Mouse (Mus musculus): Measurements from ENCODE around the gene Nsmce4a. TPM values are rescaled to one million over a fixed set of nuclear protein-coding genes. Genes with fewer than 3 reads are reported as not detected.

Nsmce4a gene
- polyA plus RNA-seq, 1 experiment = 54.3 TPM

DNA sequence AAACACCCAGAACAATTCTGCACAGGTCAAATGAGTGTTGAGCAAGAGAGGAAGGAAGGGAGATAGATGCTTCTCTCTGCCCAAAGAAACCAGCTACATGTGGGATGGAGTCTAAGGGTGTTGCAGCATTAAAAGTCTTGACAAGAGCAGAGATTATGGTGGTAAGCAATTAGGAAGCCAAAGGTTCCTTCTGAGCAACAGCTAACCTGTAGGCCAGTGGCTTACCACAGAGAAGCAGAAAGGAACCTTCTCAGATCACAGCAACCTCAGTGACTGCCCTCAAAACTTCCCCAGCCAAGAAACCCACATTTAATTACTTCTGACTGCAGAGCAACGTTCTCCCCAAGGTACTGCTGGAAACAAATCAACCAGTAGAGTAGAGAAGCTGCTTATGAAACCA lies 71.4 kb downstream of the Nsmce4a start:
- no peaks in the 10 kb centered on the region for H3K27me3 ChIP-seq (ENCODE audit: control insufficient read depth, insufficient read depth, insufficient read length)
- peaks cover 3% of the 10 kb centered on the region for H3K79me2 ChIP-seq (ENCODE audit: control insufficient read depth, insufficient read depth)
- TF ChIP-seq MYOG (IDR thresholded peaks at IDR 0.05; ENCODE audit: control insufficient read depth, extremely low read depth, insufficient read length) = no peak
- TF ChIP-seq CEBPB (IDR thresholded peaks at IDR 0.05; ENCODE audit: low read depth) = no peak
- no peak for TF ChIP-seq CTCF (IDR thresholded peaks at IDR 0.05; ENCODE audit: control insufficient read depth, insufficient read depth, insufficient read length)
- no peak for TF ChIP-seq MAX (IDR thresholded peaks at IDR 0.05)
- H3K36me3 ChIP-seq (ENCODE audit: control insufficient read depth, insufficient read depth) = peaks cover 37% of the 10 kb centered on the region
- H3K79me3 ChIP-seq (ENCODE audit: low read depth) = no peaks in the 10 kb centered on the region
- H3ac ChIP-seq (ENCODE audit: control insufficient read depth, insufficient read length, low read depth) = no peak overlapping the region
- H3K4me3 ChIP-seq (ENCODE audit: insufficient read depth, poor library complexity, severe bottlenecking) = no peak overlapping the region

DNA sequence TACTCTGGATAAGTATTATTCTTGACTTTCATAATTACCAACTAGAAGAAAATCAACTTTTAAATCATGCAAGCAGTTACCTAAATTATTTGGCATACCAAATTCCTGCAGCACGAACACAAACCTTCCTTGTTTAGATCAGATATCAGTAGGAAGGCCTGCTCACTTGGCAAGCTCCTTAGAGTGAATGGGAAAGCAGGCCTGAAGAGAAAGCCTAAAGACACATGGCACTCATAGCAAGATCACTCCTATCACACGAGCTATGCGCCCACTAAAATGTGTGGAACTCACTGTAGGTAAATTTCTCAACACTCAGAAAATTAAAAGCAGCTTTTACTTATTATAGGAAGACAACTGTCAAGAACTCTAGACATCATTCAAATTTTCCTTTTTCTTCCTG lies 79.6 kb downstream of the Nsmce4a start:
- TF ChIP-seq FOSL1 (IDR thresholded peaks at IDR 0.05; ENCODE audit: insufficient read depth, low read length, poor library complexity, severe bottlenecking) = no peak
- no peak for TF ChIP-seq MAX (IDR thresholded peaks at IDR 0.05)
- no peak for TF ChIP-seq MYOD1 (IDR thresholded peaks at IDR 0.05; ENCODE audit: control insufficient read depth, insufficient read length, low read depth)
- no peak for TF ChIP-seq MYOG (IDR thresholded peaks at IDR 0.05; ENCODE audit: control insufficient read depth, extremely low read depth, insufficient read length)
- no peak for TF ChIP-seq USF1 (IDR thresholded peaks at IDR 0.05; ENCODE audit: low read depth)
- no peak for TF ChIP-seq CEBPB (IDR thresholded peaks at IDR 0.05; ENCODE audit: low read depth)
- no peak for TF ChIP-seq CTCF (IDR thresholded peaks at IDR 0.05; ENCODE audit: control insufficient read depth, insufficient read depth, insufficient read length)
- no peaks in the 10 kb centered on the region for H3K79me3 ChIP-seq (ENCODE audit: low read depth)
- H3K27me3 ChIP-seq (ENCODE audit: control insufficient read depth, insufficient read depth, insufficient read length) = no peaks in the 10 kb centered on the region

DNA sequence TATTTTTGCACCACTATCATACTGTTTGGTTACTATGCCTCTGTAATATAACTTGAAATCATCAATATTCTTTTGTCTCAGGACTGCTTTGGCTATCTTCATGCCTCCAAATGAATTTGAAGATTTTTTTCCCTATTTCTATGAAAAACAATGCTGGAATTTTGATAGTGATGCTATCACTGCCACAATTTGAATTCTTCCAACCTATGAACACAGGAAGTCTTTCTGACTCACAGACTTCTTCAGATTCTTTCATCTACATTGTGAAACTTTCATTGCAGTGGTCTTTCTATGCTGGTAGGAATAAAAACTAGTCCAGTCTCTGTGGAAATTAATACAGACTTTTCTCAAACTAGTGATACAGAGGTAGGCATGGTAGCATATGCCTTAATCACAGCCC lies 80.9 kb downstream of the Nsmce4a start:
- Histone ChIP-seq H3K79me3 (ENCODE audit: low read depth) (no peaks in the 10 kb centered on the region), H3K4me3 (ENCODE audit: insufficient read depth, poor library complexity, severe bottlenecking) (no peak overlapping the region), H3K27me3 (ENCODE audit: control insufficient read depth, insufficient read depth, insufficient read length) (no peaks in the 10 kb centered on the region), H3K36me3 (ENCODE audit: control insufficient read depth, insufficient read depth) (peaks cover 18% of the 10 kb centered on the region), H3ac (ENCODE audit: control insufficient read depth, insufficient read length, low read depth) (no peak overlapping the region), H3K79me2 (ENCODE audit: control insufficient read depth, insufficient read depth) (peaks cover under 1% of the 10 kb centered on the region)
- no peak for TF ChIP-seq MAX (IDR thresholded peaks at IDR 0.05)
- no peak for TF ChIP-seq USF1 (IDR thresholded peaks at IDR 0.05; ENCODE audit: low read depth)
- no peak for TF ChIP-seq FOSL1 (IDR thresholded peaks at IDR 0.05; ENCODE audit: insufficient read depth, low read length, poor library complexity, severe bottlenecking)
- TF ChIP-seq MYOG (IDR thresholded peaks at IDR 0.05; ENCODE audit: control insufficient read depth, extremely low read depth, insufficient read length) = no peak
- TF ChIP-seq MYOD1 (IDR thresholded peaks at IDR 0.05; ENCODE audit: control insufficient read depth, insufficient read length, low read depth) = no peak
- no peak for TF ChIP-seq CTCF (IDR thresholded peaks at IDR 0.05; ENCODE audit: control insufficient read depth, insufficient read depth, insufficient read length)
- TF ChIP-seq CEBPB (IDR thresholded peaks at IDR 0.05; ENCODE audit: low read depth) = no peak

More for the DNA sequence above, 79.6 kb downstream of the Nsmce4a start:
- H3K79me2 ChIP-seq (ENCODE audit: control insufficient read depth, insufficient read depth) = peaks cover 3% of the 10 kb centered on the region
- H3K36me3 ChIP-seq (ENCODE audit: control insufficient read depth, insufficient read depth) = peaks cover 18% of the 10 kb centered on the region
- no peak overlapping the region for H3K4me3 ChIP-seq (ENCODE audit: insufficient read depth, poor library complexity, severe bottlenecking)
- no peak overlapping the region for H3ac ChIP-seq (ENCODE audit: control insufficient read depth, insufficient read length, low read depth)

Other genes with a start within 250 kb of the Nsmce4a start
- 16.0 TPM for gene Ate1, start 52.7 kb downstream of the Nsmce4a start, polyA plus RNA-seq (2012; fragmentation: generic; extraction: Trizol)
- gene Tacc2, start 4.3 kb upstream of the Nsmce4a start, polyA plus RNA-seq (2012; fragmentation: generic; extraction: Trizol) = 44.8 TPM
- gene Btbd16, start 201.0 kb upstream of the Nsmce4a start, polyA plus RNA-seq (2012; fragmentation: generic; extraction: Trizol) = not detected